Mouse (Mus musculus) liver, embryonic 13.5 days (tissue): ENCODE measurements around the gene Gm49340. TPM values are rescaled to one million over a fixed set of nuclear protein-coding genes. Genes with fewer than 3 reads are reported as not detected.

Source experiments
- ATAC-seq: fragments of 200-750 bp; cut with Nextera tagmentation; 2 replicates; pipeline ENCODE4 v1.8.0; 2017; ENCODE audit warnings: low read depth, mild to moderate bottlenecking, moderate number of reproducible peaks, moderate library complexity
- DNase-seq: peaks from one replicate; pipeline ENCODE4 v3.0.0; 2022
- H3K27ac ChIP-seq: fragments of 300-500 bp; sonication (generic); 2 replicates; pipeline ENCODE4 v1.5.1; 2015; ENCODE audit warnings: moderate library complexity, mild to moderate bottlenecking, inconsistent platforms
- H3K27me3 ChIP-seq: fragments of 300-500 bp; sonication (generic); 2 replicates; pipeline ENCODE4 v1.6.1; 2015; ENCODE audit warnings: mild to moderate bottlenecking, inconsistent platforms
- H3K36me3 ChIP-seq: fragments of 300-500 bp; sonication (generic); 2 replicates; pipeline ENCODE4 v1.6.1; 2015; ENCODE audit warnings: mild to moderate bottlenecking, inconsistent platforms
- H3K4me1 ChIP-seq: fragments of 300-500 bp; sonication (generic); replicated peaks from 2 replicates; pipeline ENCODE4 v1.6.1; 2015; ENCODE audit warnings: inconsistent platforms
- H3K4me2 ChIP-seq: fragments of 300-500 bp; sonication (generic); 2 replicates; pipeline ENCODE4 v1.6.1; 2015; ENCODE audit warnings: inconsistent platforms, mild to moderate bottlenecking, moderate library complexity
- H3K4me3 ChIP-seq: fragments of 300-500 bp; sonication (generic); replicated peaks from 2 replicates; pipeline ENCODE4 v1.5.1; 2015; ENCODE audit warnings: mild to moderate bottlenecking, inconsistent platforms
- H3K9ac ChIP-seq: fragments of 300-500 bp; sonication (generic); 2 replicates; pipeline ENCODE4 v1.6.1; 2015; ENCODE audit warnings: mild to moderate bottlenecking, inconsistent platforms
- H3K9me3 ChIP-seq: fragments of 300-500 bp; sonication (generic); replicated peaks from 2 replicates; pipeline ENCODE4 v1.6.1; 2016; ENCODE audit warnings: inconsistent platforms
- WGBS: fragments of 180-500 bp; shearing (Covaris S2); methylation state at CpG from one replicate; pipeline ENCODE4 v1.1.7; 2015; ENCODE audit not compliant: insufficient replicate concordance; 5-methylcytosine and 5-hydroxymethylcytosine counted together
- polyA plus RNA-seq: library from polyadenylated mRNA; unstranded; fragments of >200 nt; fragmentation: Nextera tagmentation; extraction: Ambion mirVana; gene quantifications from 2 replicates; pipeline ENCODE4 v1.2.1, GENCODE M21; 2015

The Gm49340 gene
- polyA plus RNA-seq, 1 experiment from 2014 or later, result not detected

GRCm38 (mm10) chr11:73326485-73326886 lies 3.1 kb upstream of the Gm49340 start:
- Histone ChIP-seq H3K4me2 (0 out of 2 replicates have a peak overlapping the region, but pooled peaks have one; percentile 17), H3K27ac (peak overlapping the region; percentile 63), H3K9ac (no peak overlapping the region), H3K36me3 (no peaks in the 10 kb centered on the region), H3K4me1 (no peaks in the 10 kb centered on the region), H3K27me3 (no peaks in the 10 kb centered on the region), H3K9me3 (no peaks in the 10 kb centered on the region), H3K4me3 (peak overlapping the region; percentile 12; the same call in 1 of the 2 replicates)
- WGBS, result 27% methylated on average over 12 of the region's 12 CpGs
- peak; percentile 83 for ATAC-seq
- no peak for DNase-seq

- WGBS, result 67% methylated on average over 4 of the region's 4 CpGs
- Histone ChIP-seq H3K27ac (no peak overlapping the region), H3K4me1 (no peaks in the 10 kb centered on the region), H3K4me2 (no peak overlapping the region), H3K9me3 (no peaks in the 10 kb centered on the region), H3K27me3 (no peaks in the 10 kb centered on the region), H3K9ac (no peak overlapping the region), H3K4me3 (no peak overlapping the region), H3K36me3 (no peaks in the 10 kb centered on the region)
- ATAC-seq (no peak), DNase-seq (no peak)
Measured at GRCm38 (mm10) chr11:73327361-73327760, 2.2 kb upstream of the Gm49340 start.

- no peak overlapping the region for H3K9ac ChIP-seq
- no peaks in the 10 kb centered on the region for H3K36me3 ChIP-seq
- no peaks in the 10 kb centered on the region for H3K9me3 ChIP-seq
- H3K27ac ChIP-seq, result no peak overlapping the region
- 61% methylated on average over 2 of the region's 2 CpGs for WGBS
- no peak overlapping the region for H3K4me3 ChIP-seq
- ATAC-seq (no peak), DNase-seq (no peak)
- H3K4me2 ChIP-seq, result no peak overlapping the region
- H3K4me1 ChIP-seq, result no peaks in the 10 kb centered on the region
- no peaks in the 10 kb centered on the region for H3K27me3 ChIP-seq
Measured at GRCm38 (mm10) chr11:73333357-73333756, 3.8 kb downstream of the Gm49340 start.

GRCm38 (mm10) chr11:73336919-73337318 lies 7.4 kb downstream of the Gm49340 start:
- H3K4me3 ChIP-seq, result no peak overlapping the region
- H3K36me3 ChIP-seq, result no peaks in the 10 kb centered on the region
- H3K9me3 ChIP-seq, result no peaks in the 10 kb centered on the region
- H3K4me1 ChIP-seq, result no peaks in the 10 kb centered on the region
- H3K27me3 ChIP-seq, result no peaks in the 10 kb centered on the region
- no peak for ATAC-seq
- 55% methylated on average over 4 of the region's 4 CpGs for WGBS
- no peak for DNase-seq
- H3K27ac ChIP-seq, result no peak overlapping the region
- no peak overlapping the region for H3K9ac ChIP-seq
- no peak overlapping the region for H3K4me2 ChIP-seq

GRCm38 (mm10) chr11:73350483-73350882 lies 20.9 kb downstream of the Gm49340 start, which contains the start of gene Olfr20:
Gene Olfr20 (plus strand): TSS chr11:73350783.
- Histone ChIP-seq H3K9ac (no peak within 1 kb of the TSS), H3K9me3 (no peaks in the 10 kb centered on the region), H3K36me3 (no peaks in the 10 kb centered on the region), H3K27ac (no peak within 1 kb of the TSS), H3K4me3 (no peak within 1 kb of the TSS), H3K4me2 (no peak within 1 kb of the TSS), H3K27me3 (no peaks in the 10 kb centered on the region), H3K4me1 (no peaks in the 10 kb centered on the region)
- ATAC-seq (no peak), DNase-seq (no peak)
- 28% methylated on average over 3 of the region's 3 CpGs for WGBS

- H3K4me2 ChIP-seq, result no peak within 1 kb of the TSS
- WGBS, result 72% methylated on average over 2 of the region's 2 CpGs
- no peaks in the 10 kb centered on the region for H3K27me3 ChIP-seq
- H3K4me1 ChIP-seq, result no peaks in the 10 kb centered on the region
- H3K27ac ChIP-seq, result no peak within 1 kb of the TSS
- H3K9me3 ChIP-seq, result 0 out of 2 replicates have a peak, but pooled peaks cover 4% of the 10 kb centered on the region
- no peak within 1 kb of the TSS for H3K9ac ChIP-seq
- DNase-seq (no peak), ATAC-seq (no peak)
- no peaks in the 10 kb centered on the region for H3K36me3 ChIP-seq
- no peak within 1 kb of the TSS for H3K4me3 ChIP-seq
Measured at GRCm38 (mm10) chr11:73370946-73371345, 41.4 kb downstream of the Gm49340 start, which contains the start of gene Olfr376. Gene Olfr376 (plus strand): TSS chr11:73371246.

- H3K9me3 ChIP-seq, result no peaks in the 10 kb centered on the region
- WGBS, result 56% methylated on average over 4 of the region's 4 CpGs
- no peaks in the 10 kb centered on the region for H3K4me1 ChIP-seq
- H3K4me3 ChIP-seq, result no peak overlapping the region
- no peaks in the 10 kb centered on the region for H3K27me3 ChIP-seq
- no peak overlapping the region for H3K9ac ChIP-seq
- ATAC-seq (no peak), DNase-seq (no peak)
- H3K27ac ChIP-seq, result no peak overlapping the region
- no peaks in the 10 kb centered on the region for H3K36me3 ChIP-seq
- H3K4me2 ChIP-seq, result no peak overlapping the region
Measured at GRCm38 (mm10) chr11:73395374-73395773, 65.8 kb downstream of the Gm49340 start.

GRCm38 (mm10) chr11:73399514-73399913 lies 70.0 kb downstream of the Gm49340 start, which contains the start of gene Olfr1:
Gene Olfr1 (minus strand): TSS chr11:73399614.
- Histone ChIP-seq H3K9ac (no peak within 1 kb of the TSS), H3K36me3 (no peaks in the 10 kb centered on the region), H3K4me3 (no peak within 1 kb of the TSS), H3K4me2 (no peak within 1 kb of the TSS), H3K27me3 (no peaks in the 10 kb centered on the region), H3K4me1 (no peaks in the 10 kb centered on the region), H3K27ac (no peak within 1 kb of the TSS), H3K9me3 (no peaks in the 10 kb centered on the region)
- no peak for DNase-seq
- no peak for ATAC-seq

Other genes with a start within 250 kb of the Gm49340 start
- gene Itgae, start 239.2 kb upstream of the Gm49340 start, polyA plus RNA-seq, result 0.12 TPM in 2 replicates
- gene Haspin, start 191.4 kb upstream of the Gm49340 start, polyA plus RNA-seq, result 13.8 and 15.6 TPM in 2 replicates
- 0.19 and 0.20 TPM in 2 replicates for gene P2rx5, start 169.3 kb upstream of the Gm49340 start, polyA plus RNA-seq
- 97.4 and 98.5 TPM in 2 replicates for gene Emc6, start 152.7 kb upstream of the Gm49340 start, polyA plus RNA-seq
- 32.1 and 34.8 TPM in 2 replicates for gene Tax1bp3, start 152.7 kb upstream of the Gm49340 start, polyA plus RNA-seq
- gene Ctns, start 130.7 kb upstream of the Gm49340 start, polyA plus RNA-seq, result 6.2 and 7.6 TPM in 2 replicates
- gene Shpk, start 130.3 kb upstream of the Gm49340 start, polyA plus RNA-seq, result 2.2 TPM in 2 replicates
- not detected in 2 replicates for gene Trpv1, start 95.4 kb upstream of the Gm49340 start, polyA plus RNA-seq
- gene Trpv3, start 62.4 kb upstream of the Gm49340 start, polyA plus RNA-seq, result 0.01 TPM in 1 of 2 replicates, not detected in the other
- 2.0 and 2.1 TPM in 2 replicates for gene Aspa, start 145 bp upstream of the Gm49340 start, polyA plus RNA-seq
- 1.2 and 2.7 TPM in 2 replicates for gene Spata22, start within 50 bp of the Gm49340 start, polyA plus RNA-seq
- gene Olfr20, start 21.0 kb downstream of the Gm49340 start, polyA plus RNA-seq, result not detected in 2 replicates
- gene Olfr376, start 41.5 kb downstream of the Gm49340 start, polyA plus RNA-seq, result not detected in 2 replicates
- gene Olfr1, start 69.9 kb downstream of the Gm49340 start, polyA plus RNA-seq, result not detected in 2 replicates
- not detected in 2 replicates for gene Olfr378, start 98.7 kb downstream of the Gm49340 start, polyA plus RNA-seq
- not detected in 2 replicates for gene Olfr380, start 127.8 kb downstream of the Gm49340 start, polyA plus RNA-seq
- not detected in 2 replicates for gene Olfr381, start 161.9 kb downstream of the Gm49340 start, polyA plus RNA-seq
- not detected in 2 replicates for gene Olfr382, start 187.5 kb downstream of the Gm49340 start, polyA plus RNA-seq